Mouse (Mus musculus) heart, embryonic 10.5 days (tissue): Measurements from ENCODE around the gene Pitpnc1. TPM values are rescaled to one million over a fixed set of nuclear protein-coding genes. Genes with fewer than 3 reads are reported as not detected.

Experiments used
- DNase-seq: peaks from one replicate; pipeline ENCODE4 v3.0.0-alpha.2; 2017; ENCODE audit warnings: low spot score
- H3K27ac ChIP-seq: fragments of 300-500 bp; sonication (generic); 2 replicates; pipeline ENCODE4 v1.5.1; 2016; ENCODE audit warnings: mild to moderate bottlenecking
- H3K27me3 ChIP-seq: fragments of 300-500 bp; sonication (generic); 2 replicates; pipeline ENCODE4 v1.6.1; 2016; ENCODE audit warnings: mild to moderate bottlenecking; ENCODE audit not compliant: poor library complexity, insufficient read depth, severe bottlenecking
- H3K36me3 ChIP-seq: fragments of 300-500 bp; sonication (generic); 2 replicates; pipeline ENCODE4 v1.6.1; 2016; ENCODE audit warnings: mild to moderate bottlenecking, moderate library complexity
- H3K4me1 ChIP-seq: fragments of 300-500 bp; sonication (generic); 2 replicates; pipeline ENCODE4 v1.6.1; 2016; ENCODE audit warnings: mild to moderate bottlenecking
- H3K4me3 ChIP-seq: fragments of 300-500 bp; sonication (generic); 2 replicates; pipeline ENCODE4 v1.5.1; 2016; ENCODE audit warnings: mild to moderate bottlenecking, moderate library complexity
- H3K9me3 ChIP-seq: fragments of 300-500 bp; sonication (generic); 2 replicates; pipeline ENCODE4 v1.6.1; 2016; ENCODE audit warnings: mild to moderate bottlenecking, moderate library complexity
- WGBS: fragments of 180-500 bp; shearing (Covaris S2); methylation state at CpG from one replicate; pipeline ENCODE4 v1.1.7; 2016; 5-methylcytosine and 5-hydroxymethylcytosine counted together
- polyA plus RNA-seq: library from polyadenylated mRNA; unstranded; fragments of >200 nt; fragmentation: Nextera tagmentation; extraction: Ambion mirVana; gene quantifications from 2 replicates; pipeline ENCODE4 v1.2.1, GENCODE M21; 2016

Pitpnc1 gene
- polyA plus RNA-seq, 1 experiment from 2014 or later: 11.6 TPM

GRCm38 (mm10) chr11:107319861-107320260 lies 150.6 kb downstream of the Pitpnc1 start:
- WGBS: 50% methylated on average over 10 of the region's 10 CpGs
- no peaks in the 10 kb centered on the region; the same call in 1 of the 2 replicates for H3K36me3 ChIP-seq

DNA sequence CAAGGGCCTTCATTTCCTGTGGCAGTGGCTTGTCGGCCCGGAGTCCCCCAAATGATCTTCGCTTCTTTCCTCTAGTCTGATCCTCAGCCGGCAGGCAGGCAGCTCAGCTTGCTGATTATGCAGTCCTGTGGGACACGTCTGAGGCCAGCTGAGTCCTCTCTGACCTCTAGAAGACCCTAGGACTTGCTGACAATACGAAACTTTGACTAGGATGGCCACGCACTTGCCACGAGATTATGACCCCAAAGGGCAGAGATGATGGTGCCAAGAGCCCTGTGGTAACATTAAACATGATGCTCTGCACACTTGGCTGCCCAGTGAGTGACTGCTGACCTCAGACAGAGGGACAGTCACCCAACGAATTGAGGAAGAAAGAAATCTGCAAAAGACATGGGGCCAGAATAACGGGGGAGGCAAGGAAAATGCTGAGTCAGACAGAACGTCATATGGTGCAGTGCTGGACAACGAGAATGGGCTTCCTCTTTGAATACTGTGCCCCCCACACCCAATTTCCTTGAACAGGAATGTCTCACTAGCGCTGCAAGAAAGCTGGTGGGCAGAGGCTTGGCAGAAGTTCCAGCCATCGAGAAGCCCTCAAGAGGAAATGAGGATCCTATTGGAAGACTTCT lies 152.7 kb downstream of the Pitpnc1 start:
- H3K4me1 ChIP-seq: peaks cover 15% of the 10 kb centered on the region
- no peaks in the 10 kb centered on the region for H3K9me3 ChIP-seq
- no peaks in the 10 kb centered on the region for H3K27me3 ChIP-seq
- peak overlapping the region; percentile 56 for H3K27ac ChIP-seq
- H3K4me3 ChIP-seq: no peak overlapping the region
- peaks cover 8% of the 10 kb centered on the region for H3K36me3 ChIP-seq
- no peak for DNase-seq
- 62% methylated on average over 14 of the region's 14 CpGs for WGBS

More at GRCm38 (mm10) chr11:107319861-107320260, 150.6 kb downstream of the Pitpnc1 start:
- Histone ChIP-seq H3K4me3 (no peak overlapping the region), H3K4me1 (peaks cover 15% of the 10 kb centered on the region), H3K27me3 (no peaks in the 10 kb centered on the region), H3K9me3 (no peaks in the 10 kb centered on the region), H3K27ac (no peak overlapping the region)
- DNase-seq: no peak

GRCm38 (mm10) chr11:107315475-107315874 lies 155.0 kb downstream of the Pitpnc1 start:
- Histone ChIP-seq H3K27me3 (no peaks in the 10 kb centered on the region), H3K4me3 (no peak overlapping the region), H3K9me3 (no peaks in the 10 kb centered on the region), H3K4me1 (peaks cover 15% of the 10 kb centered on the region), H3K27ac (no peak overlapping the region), H3K36me3 (peaks cover 8% of the 10 kb centered on the region)
- WGBS: 86% methylated on average over 15 of the region's 15 CpGs
- DNase-seq: no peak

GRCm38 (mm10) chr11:107310338-107311121 lies 160.0 kb downstream of the Pitpnc1 start:
- WGBS: 77% methylated on average over 20 of the region's 20 CpGs
- no peak for DNase-seq

GRCm38 (mm10) chr11:107306170-107306569 lies 164.3 kb downstream of the Pitpnc1 start:
- no peak for DNase-seq
- 61% methylated on average over 11 of the region's 11 CpGs for WGBS
- H3K9me3 ChIP-seq: no peaks in the 10 kb centered on the region
- no peak overlapping the region for H3K27ac ChIP-seq
- no peaks in the 10 kb centered on the region for H3K27me3 ChIP-seq
- peaks cover 7% of the 10 kb centered on the region; the same call in 1 of the 2 replicates for H3K36me3 ChIP-seq
- no peak overlapping the region for H3K4me3 ChIP-seq
- peaks cover 8% of the 10 kb centered on the region for H3K4me1 ChIP-seq

More at GRCm38 (mm10) chr11:107310338-107311121, 160.0 kb downstream of the Pitpnc1 start:
- no peak overlapping the region for H3K4me3 ChIP-seq
- peaks cover 15% of the 10 kb centered on the region for H3K36me3 ChIP-seq
- no peaks in the 10 kb centered on the region for H3K9me3 ChIP-seq
- 0 out of 2 replicates have a peak overlapping the region, but pooled peaks have one; percentile 13 for H3K27ac ChIP-seq
- H3K27me3 ChIP-seq: no peaks in the 10 kb centered on the region
- peaks cover 11% of the 10 kb centered on the region for H3K4me1 ChIP-seq

DNA sequence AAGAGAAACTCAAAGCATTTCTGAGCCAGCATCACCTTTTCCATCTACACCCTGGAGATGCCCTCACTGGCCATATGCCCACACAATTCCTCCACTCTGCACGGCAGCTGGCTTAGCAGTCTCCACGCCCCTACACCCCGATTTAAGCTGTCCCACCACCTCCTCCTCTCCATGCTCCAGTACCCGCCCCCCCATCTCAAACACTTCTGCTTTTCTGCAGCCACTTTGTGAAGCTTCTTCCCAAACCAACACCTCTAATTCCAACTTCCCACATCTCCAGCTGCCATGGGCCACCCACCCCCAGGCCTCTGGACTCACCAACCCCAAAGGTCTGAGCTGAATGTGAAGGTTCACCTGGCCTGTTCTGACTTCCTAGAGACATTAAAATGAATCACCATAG lies 168.4 kb downstream of the Pitpnc1 start:
- H3K4me3 ChIP-seq: no peak overlapping the region
- no peak overlapping the region for H3K27ac ChIP-seq
- 89% methylated on average over 4 of the region's 4 CpGs for WGBS
- peaks cover 8% of the 10 kb centered on the region for H3K4me1 ChIP-seq
- no peaks in the 10 kb centered on the region for H3K27me3 ChIP-seq
- DNase-seq: no peak
- H3K36me3 ChIP-seq: 0 out of 2 replicates have a peak, but pooled peaks cover 5% of the 10 kb centered on the region
- no peaks in the 10 kb centered on the region for H3K9me3 ChIP-seq

- Histone ChIP-seq H3K27me3 (no peaks in the 10 kb centered on the region), H3K4me1 (peaks cover 4% of the 10 kb centered on the region; the same call in 1 of the 2 replicates), H3K36me3 (0 out of 2 replicates have a peak, but pooled peaks cover 5% of the 10 kb centered on the region), H3K4me3 (no peak overlapping the region), H3K27ac (no peak overlapping the region), H3K9me3 (no peaks in the 10 kb centered on the region)
- no peak for DNase-seq
Observed at GRCm38 (mm10) chr11:107300235-107300634, 170.3 kb downstream of the Pitpnc1 start.

- no peak for DNase-seq
- WGBS: 83% methylated on average over 9 of the region's 9 CpGs
- Histone ChIP-seq H3K36me3 (0 out of 2 replicates have a peak, but pooled peaks cover 5% of the 10 kb centered on the region), H3K4me3 (no peak overlapping the region), H3K27ac (no peak overlapping the region), H3K9me3 (no peaks in the 10 kb centered on the region), H3K4me1 (peaks cover 4% of the 10 kb centered on the region; the same call in 1 of the 2 replicates), H3K27me3 (no peaks in the 10 kb centered on the region)
Observed at GRCm38 (mm10) chr11:107299511-107300120, 170.9 kb downstream of the Pitpnc1 start.

DNA sequence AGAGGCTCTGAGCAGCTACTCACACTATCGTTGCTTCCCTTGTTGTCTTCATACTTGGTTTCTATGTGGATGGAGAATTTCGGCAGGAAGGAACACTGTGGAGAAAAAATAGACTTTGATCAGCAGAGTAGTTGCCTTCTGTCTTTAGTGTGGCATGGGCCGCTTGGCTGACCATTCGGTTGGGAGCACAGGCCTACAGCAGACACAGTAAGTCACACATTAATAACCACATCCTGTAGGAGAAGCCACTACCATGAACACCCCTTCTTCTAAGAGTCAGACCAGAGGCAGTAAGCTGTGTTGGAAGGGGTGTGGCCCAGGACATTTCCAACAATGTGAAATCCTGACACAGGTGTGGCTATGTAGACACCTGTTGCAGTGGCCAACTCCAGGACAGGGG lies 174.3 kb downstream of the Pitpnc1 start:
- DNase-seq: no peak
- Histone ChIP-seq H3K36me3 (0 out of 2 replicates have a peak, but pooled peaks cover 5% of the 10 kb centered on the region), H3K9me3 (no peaks in the 10 kb centered on the region), H3K27me3 (no peaks in the 10 kb centered on the region), H3K4me1 (peaks cover 4% of the 10 kb centered on the region; the same call in 1 of the 2 replicates), H3K4me3 (no peak overlapping the region), H3K27ac (no peak overlapping the region)
- 83% methylated on average over 4 of the region's 4 CpGs for WGBS

GRCm38 (mm10) chr11:107292036-107292435 lies 178.5 kb downstream of the Pitpnc1 start:
- Histone ChIP-seq H3K27ac (no peak overlapping the region), H3K4me1 (peaks cover 4% of the 10 kb centered on the region; the same call in 1 of the 2 replicates), H3K27me3 (no peaks in the 10 kb centered on the region), H3K36me3 (peaks cover 15% of the 10 kb centered on the region; the same call in 1 of the 2 replicates), H3K4me3 (no peak overlapping the region), H3K9me3 (no peaks in the 10 kb centered on the region)
- 83% methylated on average over 13 of the region's 13 CpGs for WGBS
- DNase-seq: no peak

DNA sequence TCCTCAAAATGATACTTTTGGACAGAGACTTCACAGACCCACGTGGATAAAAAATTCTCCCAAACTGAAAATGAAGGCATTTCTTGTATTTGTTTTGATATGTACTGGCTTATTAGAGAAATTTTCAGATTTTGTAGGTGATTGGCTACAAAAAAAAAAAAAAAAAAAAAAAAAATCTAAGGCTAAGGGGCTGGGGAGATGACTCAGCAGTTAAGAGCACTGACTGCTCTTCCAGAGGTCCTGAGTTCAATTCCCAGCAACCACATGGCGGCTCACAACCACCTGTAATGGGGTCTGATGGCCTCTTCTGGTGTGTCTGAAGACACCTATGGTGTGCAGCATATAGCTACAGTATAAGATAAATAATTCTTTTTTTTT lies 182.3 kb downstream of the Pitpnc1 start:
- Histone ChIP-seq H3K27ac (no peak overlapping the region), H3K4me3 (no peak overlapping the region), H3K4me1 (no peaks in the 10 kb centered on the region), H3K27me3 (no peaks in the 10 kb centered on the region), H3K9me3 (no peaks in the 10 kb centered on the region), H3K36me3 (peaks cover 15% of the 10 kb centered on the region; the same call in 1 of the 2 replicates)
- DNase-seq: no peak
- 98% methylated on average over 2 of the region's 2 CpGs for WGBS

- no peak for DNase-seq
- H3K9me3 ChIP-seq: no peaks in the 10 kb centered on the region
- H3K36me3 ChIP-seq: peaks cover 15% of the 10 kb centered on the region; the same call in 1 of the 2 replicates
- H3K27me3 ChIP-seq: no peaks in the 10 kb centered on the region
- H3K4me3 ChIP-seq: no peak overlapping the region
- no peaks in the 10 kb centered on the region for H3K4me1 ChIP-seq
- 88% methylated on average over 11 of the region's 11 CpGs for WGBS
- no peak overlapping the region for H3K27ac ChIP-seq
Observed at GRCm38 (mm10) chr11:107287215-107288185, 183.0 kb downstream of the Pitpnc1 start.
